Mouse (Mus musculus): ENCODE data around the gene Stk32c.

DNA sequence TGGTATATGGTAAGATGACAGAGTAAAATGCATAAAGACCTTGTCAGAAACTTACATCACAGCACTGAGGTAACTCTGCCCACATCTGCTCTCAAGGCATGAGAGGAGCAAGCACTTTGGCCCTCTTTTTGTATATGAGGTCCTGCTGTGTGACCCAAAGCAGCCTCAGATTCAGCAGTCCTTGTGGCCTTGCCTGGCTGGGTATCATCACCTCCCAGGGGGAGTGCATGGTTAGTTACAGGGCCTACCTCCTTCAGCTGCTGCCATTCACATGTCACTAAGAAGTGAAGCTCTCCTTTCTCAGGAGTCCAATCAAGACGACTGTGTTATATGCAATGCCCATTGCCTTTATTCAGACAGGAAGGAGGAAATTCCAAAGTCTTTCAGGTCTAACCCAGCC lies 2.4 kb upstream of the Stk32c start:
- TF ChIP-seq CTCF (IDR thresholded peaks at IDR 0.05; ENCODE audit: extremely low read depth, insufficient read depth, low read length) (no peak), POLR2A (IDR thresholded peaks at IDR 0.05; ENCODE audit: extremely low read depth, insufficient read depth, low read length) (no peak)
